Mouse (Mus musculus): ENCODE measurements at regions not wholly inside any gene's neighbourhood (a gene's known extent, or its start where the extent isn't known, plus 50 kb on each side); places are given as distances from the start of the nearest gene placed in this dataset.

DNA sequence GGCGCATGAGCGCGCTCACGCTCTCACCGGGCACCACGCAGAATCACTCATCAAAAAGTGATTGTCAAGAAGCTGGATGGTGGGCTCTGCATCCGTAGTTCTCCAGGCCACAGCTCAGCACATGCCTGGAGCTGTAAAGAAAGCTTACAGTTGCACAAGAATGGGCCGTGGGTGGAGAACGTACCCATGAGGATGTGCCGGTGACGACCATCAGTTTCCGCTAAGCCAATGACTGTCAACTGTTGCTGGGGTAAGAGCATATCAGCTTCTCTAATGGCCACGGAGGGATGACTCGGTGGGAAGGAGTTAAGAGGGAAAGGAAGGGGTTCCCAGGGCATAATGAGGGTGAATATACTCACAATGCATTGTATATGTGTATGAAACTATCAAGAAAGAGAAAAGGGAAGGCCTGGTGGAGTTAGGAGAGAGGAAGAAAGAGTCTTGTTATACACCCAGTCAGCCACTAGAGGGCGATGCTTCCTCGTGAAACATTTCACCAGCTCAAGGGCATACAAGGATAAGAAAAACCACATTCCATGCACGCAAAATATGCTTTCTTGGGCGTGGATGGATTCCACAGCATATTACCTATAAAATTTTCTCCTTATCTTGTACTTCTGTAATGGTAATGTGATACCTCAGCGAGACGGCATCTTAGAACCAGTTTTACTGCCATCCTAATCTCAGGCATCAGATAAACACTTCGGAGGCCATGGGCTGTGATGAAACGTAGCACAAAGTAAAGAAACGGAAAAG, 50.4 kb upstream of the Plet1 start:
- H3K27me3 ChIP-seq (ENCODE audit: control insufficient read depth, insufficient read depth, insufficient read length), result no peaks in the 10 kb centered on the region
- H3ac ChIP-seq (ENCODE audit: control insufficient read depth, insufficient read length), result no peak overlapping the region
- H3K79me2 ChIP-seq (ENCODE audit: control insufficient read depth, insufficient read depth), result no peaks in the 10 kb centered on the region
- H3K4me2 ChIP-seq (ENCODE audit: low read depth), result no peak overlapping the region
- TF ChIP-seq TCF12 (IDR thresholded peaks at IDR 0.05; ENCODE audit: insufficient read depth, poor library complexity, severe bottlenecking) (no peak), MYOD1 (IDR thresholded peaks at IDR 0.05; ENCODE audit: control insufficient read depth in 1 of 3, insufficient read length in 2 of 3, low read depth in 2 of 3) (no peak), POLR2AphosphoS2 (IDR thresholded peaks at IDR 0.05; ENCODE audit: insufficient read length, low read depth) (no peak), SRF (IDR thresholded peaks at IDR 0.05; ENCODE audit: control insufficient read depth, insufficient read length, low read depth) (no peak), CEBPB (IDR thresholded peaks at IDR 0.05; ENCODE audit: insufficient read depth, poor library complexity, severe bottlenecking) (no peak), MAX (IDR thresholded peaks at IDR 0.05; ENCODE audit: low read depth) (no peak), USF1 (IDR thresholded peaks at IDR 0.05; ENCODE audit: low read depth) (no peak), REST (IDR thresholded peaks at IDR 0.05; ENCODE audit: insufficient read depth, insufficient read length) (no peak), E2F4 (IDR thresholded peaks at IDR 0.05; ENCODE audit: insufficient read depth) (no peak), TCF3 (IDR thresholded peaks at IDR 0.05; ENCODE audit: insufficient read length, low read depth) (no peak), MYOG (IDR thresholded peaks at IDR 0.05; ENCODE audit: control insufficient read depth in 1 of 3, insufficient read depth in 1 of 3, insufficient read length in 2 of 3, low read depth in 2 of 3) (no peak), POLR2A (IDR thresholded peaks at IDR 0.05; ENCODE audit: insufficient read length, low read depth) (no peak)
- H3K36me3 ChIP-seq (ENCODE audit: control insufficient read depth, insufficient read depth), result no peaks in the 10 kb centered on the region
- H3K4me3 ChIP-seq, result no peak overlapping the region
